Mouse (Mus musculus): Measurements from ENCODE around the gene Apol6. TPM values are rescaled to one million over a fixed set of nuclear protein-coding genes. Genes with fewer than 3 reads are reported as not detected.

Apol6 gene
- polyA plus RNA-seq, 1 experiment: 4.8 TPM

GRCm38 (mm10) chr15:77072556-77073163, 28.1 kb downstream of the Apol6 start:
- Histone ChIP-seq H3K4me2 (ENCODE audit: low read depth) (no peak overlapping the region), H3K36me3 (ENCODE audit: control insufficient read depth, insufficient read depth) (peaks cover 38% of the 10 kb centered on the region), H3ac (ENCODE audit: control insufficient read depth, insufficient read length) (no peak overlapping the region), H3K4me3 (no peak overlapping the region), H3K27me3 (ENCODE audit: control insufficient read depth, insufficient read depth, insufficient read length) (no peaks in the 10 kb centered on the region), H3K79me2 (ENCODE audit: control insufficient read depth, insufficient read depth) (no peaks in the 10 kb centered on the region)
- TF ChIP-seq REST (IDR thresholded peaks at IDR 0.05; ENCODE audit: insufficient read depth, insufficient read length) (no peak), MYOD1 (IDR thresholded peaks at IDR 0.05; ENCODE audit: control insufficient read depth in 1 of 3, insufficient read length in 2 of 3, low read depth in 2 of 3) (no peak), POLR2AphosphoS2 (IDR thresholded peaks at IDR 0.05; ENCODE audit: insufficient read length, low read depth) (peak; percentile 90), E2F4 (IDR thresholded peaks at IDR 0.05; ENCODE audit: insufficient read depth) (no peak), MAX (IDR thresholded peaks at IDR 0.05; ENCODE audit: low read depth) (no peak), TCF3 (IDR thresholded peaks at IDR 0.05; ENCODE audit: insufficient read length, low read depth) (no peak), POLR2A (IDR thresholded peaks at IDR 0.05; ENCODE audit: insufficient read length, low read depth) (peak; percentile 45), SRF (IDR thresholded peaks at IDR 0.05; ENCODE audit: control insufficient read depth, insufficient read length, low read depth) (no peak)

- peak overlapping the region; percentile 20 for H3K4me2 ChIP-seq (ENCODE audit: low read depth)
- H3K36me3 ChIP-seq (ENCODE audit: control insufficient read depth, insufficient read depth): peaks cover 77% of the 10 kb centered on the region
- H3K79me2 ChIP-seq (ENCODE audit: control insufficient read depth, insufficient read depth): no peaks in the 10 kb centered on the region
- TF ChIP-seq POLR2AphosphoS2 (IDR thresholded peaks at IDR 0.05; ENCODE audit: insufficient read length, low read depth) (peak; percentile 62), TCF12 (IDR thresholded peaks at IDR 0.05; ENCODE audit: insufficient read depth, poor library complexity, severe bottlenecking) (no peak), MYOD1 (IDR thresholded peaks at IDR 0.05; ENCODE audit: control insufficient read depth in 1 of 3, insufficient read length in 2 of 3, low read depth in 2 of 3) (peak in 1 of 3 experiments; percentile 1), USF1 (IDR thresholded peaks at IDR 0.05; ENCODE audit: low read depth) (no peak), E2F4 (IDR thresholded peaks at IDR 0.05; ENCODE audit: insufficient read depth) (no peak)
- no peak overlapping the region for H3K4me3 ChIP-seq
- no peaks in the 10 kb centered on the region for H3K27me3 ChIP-seq (ENCODE audit: control insufficient read depth, insufficient read depth, insufficient read length)
- H3ac ChIP-seq (ENCODE audit: control insufficient read depth, insufficient read length): no peak overlapping the region
These were observed 32.0 kb downstream of the Apol6 start for GRCm38 (mm10) chr15:77076523-77076922.

GRCm38 (mm10) chr15:77077906-77078305, 33.4 kb downstream of the Apol6 start:
- Histone ChIP-seq H3ac (ENCODE audit: control insufficient read depth, insufficient read length) (no peak overlapping the region), H3K4me2 (ENCODE audit: low read depth) (no peak overlapping the region), H3K36me3 (ENCODE audit: control insufficient read depth, insufficient read depth) (peaks cover 91% of the 10 kb centered on the region), H3K79me2 (ENCODE audit: control insufficient read depth, insufficient read depth) (no peaks in the 10 kb centered on the region), H3K4me3 (no peak overlapping the region), H3K27me3 (ENCODE audit: control insufficient read depth, insufficient read depth, insufficient read length) (no peaks in the 10 kb centered on the region)
- TF ChIP-seq TCF12 (IDR thresholded peaks at IDR 0.05; ENCODE audit: insufficient read depth, poor library complexity, severe bottlenecking): no peak
- no peak for TF ChIP-seq MAX (IDR thresholded peaks at IDR 0.05; ENCODE audit: low read depth)
- TF ChIP-seq CEBPB (IDR thresholded peaks at IDR 0.05; ENCODE audit: insufficient read depth, poor library complexity, severe bottlenecking): no peak
- TF ChIP-seq POLR2AphosphoS2 (IDR thresholded peaks at IDR 0.05; ENCODE audit: insufficient read length, low read depth): peak; percentile 32
- TF ChIP-seq POLR2A (IDR thresholded peaks at IDR 0.05; ENCODE audit: insufficient read length, low read depth): no peak

GRCm38 (mm10) chr15:77078786-77079185, 34.3 kb downstream of the Apol6 start:
- peaks cover 99% of the 10 kb centered on the region for H3K36me3 ChIP-seq (ENCODE audit: control insufficient read depth, insufficient read depth)
- H3ac ChIP-seq (ENCODE audit: control insufficient read depth, insufficient read length): no peak overlapping the region
- no peak for TF ChIP-seq USF1 (IDR thresholded peaks at IDR 0.05; ENCODE audit: low read depth)
- no peak for TF ChIP-seq E2F4 (IDR thresholded peaks at IDR 0.05; ENCODE audit: insufficient read depth)
- TF ChIP-seq MAX (IDR thresholded peaks at IDR 0.05; ENCODE audit: low read depth): no peak
- TF ChIP-seq TCF12 (IDR thresholded peaks at IDR 0.05; ENCODE audit: insufficient read depth, poor library complexity, severe bottlenecking): no peak
- no peak for TF ChIP-seq SRF (IDR thresholded peaks at IDR 0.05; ENCODE audit: control insufficient read depth, insufficient read length, low read depth)
- no peak for TF ChIP-seq CEBPB (IDR thresholded peaks at IDR 0.05; ENCODE audit: insufficient read depth, poor library complexity, severe bottlenecking)
- no peak for TF ChIP-seq MYOG (IDR thresholded peaks at IDR 0.05; ENCODE audit: control insufficient read depth in 1 of 3, insufficient read depth in 1 of 3, insufficient read length in 2 of 3, low read depth in 2 of 3)
- TF ChIP-seq REST (IDR thresholded peaks at IDR 0.05; ENCODE audit: insufficient read depth, insufficient read length): no peak
- no peak for TF ChIP-seq POLR2AphosphoS2 (IDR thresholded peaks at IDR 0.05; ENCODE audit: insufficient read length, low read depth)
- TF ChIP-seq TCF3 (IDR thresholded peaks at IDR 0.05; ENCODE audit: insufficient read length, low read depth): no peak
- H3K4me3 ChIP-seq: no peak overlapping the region
- H3K79me2 ChIP-seq (ENCODE audit: control insufficient read depth, insufficient read depth): no peaks in the 10 kb centered on the region
- no peaks in the 10 kb centered on the region for H3K27me3 ChIP-seq (ENCODE audit: control insufficient read depth, insufficient read depth, insufficient read length)
- H3K4me2 ChIP-seq (ENCODE audit: low read depth): no peak overlapping the region

- Histone ChIP-seq H3ac (ENCODE audit: control insufficient read depth, insufficient read length) (no peak overlapping the region), H3K79me2 (ENCODE audit: control insufficient read depth, insufficient read depth) (no peaks in the 10 kb centered on the region), H3K27me3 (ENCODE audit: control insufficient read depth, insufficient read depth, insufficient read length) (no peaks in the 10 kb centered on the region), H3K4me3 (no peak overlapping the region), H3K4me2 (ENCODE audit: low read depth) (no peak overlapping the region), H3K36me3 (ENCODE audit: control insufficient read depth, insufficient read depth) (peaks cover 99% of the 10 kb centered on the region)
- no peak for TF ChIP-seq TCF3 (IDR thresholded peaks at IDR 0.05; ENCODE audit: insufficient read length, low read depth)
- TF ChIP-seq USF1 (IDR thresholded peaks at IDR 0.05; ENCODE audit: low read depth): no peak
- peak; percentile 85 for TF ChIP-seq POLR2AphosphoS2 (IDR thresholded peaks at IDR 0.05; ENCODE audit: insufficient read length, low read depth)
- no peak for TF ChIP-seq MYOG (IDR thresholded peaks at IDR 0.05; ENCODE audit: control insufficient read depth in 1 of 3, insufficient read depth in 1 of 3, insufficient read length in 2 of 3, low read depth in 2 of 3)
- TF ChIP-seq CEBPB (IDR thresholded peaks at IDR 0.05; ENCODE audit: insufficient read depth, poor library complexity, severe bottlenecking): no peak
- no peak for TF ChIP-seq MAX (IDR thresholded peaks at IDR 0.05; ENCODE audit: low read depth)
- TF ChIP-seq MYOD1 (IDR thresholded peaks at IDR 0.05; ENCODE audit: control insufficient read depth in 1 of 3, insufficient read length in 2 of 3, low read depth in 2 of 3): no peak
- TF ChIP-seq POLR2A (IDR thresholded peaks at IDR 0.05; ENCODE audit: insufficient read length, low read depth): peak; percentile 52
- TF ChIP-seq REST (IDR thresholded peaks at IDR 0.05; ENCODE audit: insufficient read depth, insufficient read length): no peak
- no peak for TF ChIP-seq E2F4 (IDR thresholded peaks at IDR 0.05; ENCODE audit: insufficient read depth)
- TF ChIP-seq TCF12 (IDR thresholded peaks at IDR 0.05; ENCODE audit: insufficient read depth, poor library complexity, severe bottlenecking): no peak
- TF ChIP-seq SRF (IDR thresholded peaks at IDR 0.05; ENCODE audit: control insufficient read depth, insufficient read length, low read depth): no peak
These were observed 34.8 kb downstream of the Apol6 start for GRCm38 (mm10) chr15:77079256-77079822.

Data from myocyte (in vitro differentiated cells).